22 mouse cellular contexts compared by ENCODE assay signal in the genomic region with DNA sequence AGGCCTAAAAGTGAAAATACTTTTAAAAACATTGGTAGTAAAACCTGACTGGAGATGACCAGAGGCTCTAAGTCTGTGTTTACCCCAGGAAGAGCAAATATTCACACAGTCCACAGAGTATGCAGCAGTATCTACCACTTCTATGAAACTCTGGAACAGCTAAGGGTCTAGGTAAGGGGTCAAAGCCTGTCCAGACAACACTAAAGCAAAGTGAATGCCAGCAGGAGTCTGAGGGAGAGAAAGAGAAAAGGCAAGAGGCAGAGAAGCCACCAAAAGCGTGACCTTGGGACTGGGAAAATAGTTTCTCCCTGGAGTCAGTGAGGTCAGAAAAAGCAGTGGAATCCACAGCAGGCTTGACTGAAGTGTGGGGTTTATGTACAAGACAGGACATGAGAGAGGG. TPM values are rescaled to one million over a fixed set of nuclear protein-coding genes. Genes with fewer than 3 reads are reported as not detected.
A peak's percentile ranks its signal among the peaks of the same experiment; 100 is the strongest.
DNase-seq lines count a peak whose midpoint lies in the region; ATAC-seq lines count a peak whose summit lies in the region.
"Had no signal": no experiment of that assay in that cellular context is flagged by ENCODE, and none has a peak within 500 bp of the region (broad histone marks: within the 10 kb centered on the region; RNA-seq: fewer than 3 reads in every experiment).

No protein-coding gene starts in this region.

- intact Hi-C loops in heart, postnatal 10 days (cut with DNase I), result no loop called here

- H3K27ac ChIP-seq in heart, embryonic 10.5 days, result peak overlapping the region; percentile 37; the same call in 1 of the 2 replicates
- H3K27ac ChIP-seq in heart, embryonic 16.5 days (ENCODE audit: low read length), result peak overlapping the region; percentile 66
- peak overlapping the region; percentile 67; the same call in 1 of the 2 replicates for H3K27ac ChIP-seq in liver, embryonic 13.5 days
- H3K27ac ChIP-seq: forebrain, embryonic 13.5 days; hindbrain, postnatal 0 days; kidney, postnatal 0 days; limb, embryonic 15.5 days; macrophage had no signal

- no peaks in the 10 kb centered on the region for H3K36me3 ChIP-seq in heart, embryonic 10.5 days
- no peaks in the 10 kb centered on the region for H3K36me3 ChIP-seq in heart, embryonic 16.5 days (ENCODE audit: control insufficient read depth, insufficient read depth)
- no peaks in the 10 kb centered on the region for H3K36me3 ChIP-seq in liver, embryonic 13.5 days
- H3K36me3 ChIP-seq: limb, embryonic 15.5 days had no signal

- DNase-seq in heart, embryonic 10.5 days (ENCODE audit: low spot score), result no peak
- DNase-seq in heart, postnatal 10 days, result no peak
- DNase-seq in heart, adult 18-20 months, result no peak
- DNase-seq in R1 (ENCODE audit: low read depth, low spot score), result peak; percentile 34
- DNase-seq in liver, embryonic 13.5 days, result no peak
- DNase-seq in spleen, adult 12 weeks (ENCODE audit: low spot score), result no peak
- DNase-seq in cerebellum, adult 8-10 months, result no peak
- DNase-seq: cerebellum, adult 18-20 months; cerebellum, postnatal 25 days; gastrocnemius, postnatal 36 days; kidney, adult 18-20 months; layer of hippocampus, adult 9-11 months; thymus, adult 18-20 months; thymus, postnatal 36 days had no signal

- no peaks in the 10 kb centered on the region for H3K9me3 ChIP-seq in heart, embryonic 10.5 days
- H3K9me3 ChIP-seq in heart, embryonic 16.5 days (replicated peaks; ENCODE audit: control insufficient read depth, low read length), result no peaks in the 10 kb centered on the region
- no peaks in the 10 kb centered on the region for H3K9me3 ChIP-seq in liver, embryonic 13.5 days (replicated peaks)
- H3K9me3 ChIP-seq: forebrain, embryonic 13.5 days; limb, embryonic 15.5 days had no signal

- no peak overlapping the region; the same call in 1 of the 2 replicates for H3K4me2 ChIP-seq in heart, embryonic 16.5 days (ENCODE audit: low read depth, low read length)
- no peak overlapping the region for H3K4me2 ChIP-seq in liver, embryonic 13.5 days
- H3K4me2 ChIP-seq: forebrain, embryonic 13.5 days; limb, embryonic 15.5 days had no signal

- H3K4me1 ChIP-seq in heart, embryonic 10.5 days, result peaks cover 49% of the 10 kb centered on the region
- peaks cover 30% of the 10 kb centered on the region for H3K4me1 ChIP-seq in heart, embryonic 16.5 days (ENCODE audit: control insufficient read depth, insufficient read depth, low read length)
- H3K4me1 ChIP-seq in liver, embryonic 13.5 days (replicated peaks), result peaks cover 74% of the 10 kb centered on the region

- H3K27me3 ChIP-seq in heart, embryonic 10.5 days (ENCODE audit: insufficient read depth, poor library complexity, severe bottlenecking), result no peaks in the 10 kb centered on the region
- no peaks in the 10 kb centered on the region for H3K27me3 ChIP-seq in heart, embryonic 16.5 days (ENCODE audit: control insufficient read depth, insufficient read depth, low read length)
- H3K27me3 ChIP-seq in liver, embryonic 13.5 days, result no peaks in the 10 kb centered on the region
- H3K27me3 ChIP-seq: forebrain, embryonic 13.5 days; limb, embryonic 15.5 days had no signal

- ATAC-seq in heart, embryonic 16.5 days (replicated peaks; ENCODE audit: extremely low read depth, insufficient read depth, low FRiP score), result no peak
- ATAC-seq in liver, embryonic 13.5 days (ENCODE audit: low read depth), result peak; percentile 46
- ATAC-seq: forebrain, embryonic 13.5 days; hindbrain, postnatal 0 days; lung, postnatal 0 days; midbrain, embryonic 16.5 days had no signal

- WGBS in heart, embryonic 10.5 days, result 32% methylated on average over 1 of the region's 1 CpGs
- WGBS in heart, embryonic 16.5 days, result 21% methylated on average over 1 of the region's 1 CpGs
- WGBS in liver, embryonic 13.5 days (ENCODE audit: insufficient replicate concordance), result 76% methylated on average over 1 of the region's 1 CpGs

- H3K4me3 ChIP-seq in heart, embryonic 10.5 days, result no peak overlapping the region
- no peak overlapping the region for H3K4me3 ChIP-seq in heart, embryonic 16.5 days (ENCODE audit: low read length)
- no peak overlapping the region for H3K4me3 ChIP-seq in liver, embryonic 13.5 days (replicated peaks)
- H3K4me3 ChIP-seq: forebrain, embryonic 13.5 days; limb, embryonic 15.5 days had no signal

- peak overlapping the region; percentile 57 for H3K9ac ChIP-seq in heart, embryonic 16.5 days (ENCODE audit: low read length)
- H3K9ac ChIP-seq in liver, embryonic 13.5 days, result no peak overlapping the region
- H3K9ac ChIP-seq: forebrain, embryonic 13.5 days; limb, embryonic 15.5 days had no signal

RNA-seq across cellular contexts. Expression of gene Arhgap21, which starts 21.6 kb away (rescaled TPM):
- 15.2 and 18.7 TPM in 2 replicates for polyA plus RNA-seq in heart, embryonic 10.5 days (2016; fragmentation: Nextera tagmentation; extraction: Ambion mirVana)
- 100 to 1,000 TPM; 105 to 112 TPM for total RNA-seq in heart, postnatal 10 days (2021)
- 14.8 and 18.6 TPM in 2 replicates for polyA plus RNA-seq in heart, embryonic 16.5 days (2015; fragmentation: Nextera tagmentation; extraction: Ambion mirVana)
- 10 to 100 TPM; 61.8 to 72.0 TPM for total RNA-seq in heart, adult 18-20 months (2021)
- polyA plus RNA-seq in liver, embryonic 13.5 days (2015; fragmentation: Nextera tagmentation; extraction: Ambion mirVana), result 6.7 and 6.9 TPM in 2 replicates
